Mouse (Mus musculus) R1 (cell line): Measurements from ENCODE around the gene Fgf15.

Source experiments
- DNase-seq: peaks from one replicate; pipeline ENCODE4 v3.0.0-alpha.2; 2018; ENCODE audit warnings: low read depth, low spot score

The Fgf15 gene

DNA sequence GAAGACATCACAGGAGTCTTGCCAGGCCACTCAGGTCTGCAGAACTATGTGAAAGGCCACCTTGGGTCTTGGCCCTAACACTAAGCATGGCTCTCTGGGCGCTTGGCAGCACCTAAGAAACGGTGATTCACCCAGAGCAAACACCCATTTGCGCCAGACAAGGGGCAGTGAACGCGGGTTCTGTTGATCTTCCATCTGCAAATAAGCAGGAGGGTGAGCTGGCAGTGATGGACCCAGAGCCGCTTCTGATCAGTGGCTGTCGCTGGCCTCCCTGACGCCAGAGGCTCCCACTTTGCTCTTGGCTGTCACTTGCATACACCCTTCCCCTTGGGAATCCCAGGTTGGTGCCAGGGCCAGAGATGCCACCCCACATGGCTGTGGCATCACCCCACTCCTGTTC is 33.2 kb downstream of the Fgf15 start:
- no peak for DNase-seq

GRCm38 (mm10) chr7:144929931-144930330 is 33.6 kb downstream of the Fgf15 start:
- no peak for DNase-seq

DNA sequence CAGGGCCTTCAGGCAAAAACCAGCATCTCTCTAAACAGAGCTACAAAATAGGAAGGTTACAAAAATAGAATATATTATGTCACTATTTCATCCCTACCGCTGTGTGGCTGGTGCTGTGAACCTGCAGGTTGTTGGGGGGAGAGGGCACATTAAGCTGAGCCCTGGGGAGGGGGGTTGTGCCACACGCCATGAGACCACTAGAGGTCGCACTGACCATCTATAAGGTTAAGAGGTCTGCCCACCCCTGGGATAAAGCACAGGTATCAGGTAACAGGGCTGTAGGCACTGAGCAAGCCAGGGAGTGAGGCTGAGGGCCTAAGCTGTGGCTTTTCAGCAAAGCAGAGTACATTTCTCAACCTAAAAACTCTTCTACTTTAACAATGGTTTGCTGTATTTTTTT is 35.4 kb downstream of the Fgf15 start:
- peak; percentile 88 for DNase-seq

GRCm38 (mm10) chr7:144932389-144932937 is 36.1 kb downstream of the Fgf15 start:
- DNase-seq = no peak

- DNase-seq = no peak
Observed at GRCm38 (mm10) chr7:144933336-144933735, 37.0 kb downstream of the Fgf15 start.

- DNase-seq = no peak
Observed at GRCm38 (mm10) chr7:144933796-144934195, 37.5 kb downstream of the Fgf15 start.

- DNase-seq = no peak
Observed at GRCm38 (mm10) chr7:144934901-144935300, 38.6 kb downstream of the Fgf15 start.

DNA sequence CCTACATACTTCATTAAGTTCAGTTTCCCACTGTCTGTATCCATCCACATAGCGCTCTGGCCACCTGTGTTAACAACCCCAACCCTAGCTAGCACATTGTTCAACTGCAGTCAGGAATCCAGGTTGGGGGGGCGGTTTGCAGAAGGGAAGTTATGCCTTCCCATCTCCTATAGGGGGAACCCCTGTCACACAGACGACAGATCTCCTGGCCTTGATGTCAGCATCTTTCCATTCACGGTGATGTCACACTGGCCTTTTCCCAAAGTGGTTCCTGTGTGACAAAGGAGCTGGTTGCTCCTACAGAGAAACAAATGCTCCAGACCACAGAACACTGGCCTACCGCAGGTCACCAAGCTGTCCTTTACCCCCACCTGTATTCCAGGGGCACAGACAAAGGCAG is 39.2 kb downstream of the Fgf15 start:
- DNase-seq = peak; percentile 60

DNA sequence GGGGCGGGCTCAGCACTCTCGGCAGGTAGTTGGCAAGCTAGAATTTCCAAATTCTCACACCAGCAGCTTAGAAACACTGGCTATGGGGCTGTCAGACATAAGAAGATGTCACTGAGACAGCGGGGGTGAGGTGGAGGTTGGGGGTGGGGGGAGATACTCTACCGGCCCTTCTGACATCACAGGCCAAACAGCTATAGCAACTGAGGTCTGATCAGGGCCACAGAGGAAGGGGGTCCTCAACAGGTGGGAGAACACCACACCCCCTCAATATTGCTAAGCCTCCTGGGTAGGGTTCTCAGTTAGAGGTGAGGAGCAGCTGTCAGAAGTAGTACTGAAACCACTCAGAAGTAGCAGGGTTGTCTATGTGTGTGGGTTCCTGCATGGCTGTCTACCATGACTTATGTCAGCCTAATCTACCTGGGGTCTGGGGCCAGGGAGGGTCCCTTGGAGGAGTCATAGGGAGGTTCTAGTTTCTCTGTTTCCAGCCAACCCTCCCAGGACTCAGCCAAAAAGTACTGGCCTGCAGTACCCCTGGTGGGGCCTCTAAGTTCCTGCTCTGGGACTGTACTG is 40.1 kb downstream of the Fgf15 start:
- no peak for DNase-seq

GRCm38 (mm10) chr7:144937490-144937889 is 41.2 kb downstream of the Fgf15 start:
- DNase-seq = peak; percentile 85

DNA sequence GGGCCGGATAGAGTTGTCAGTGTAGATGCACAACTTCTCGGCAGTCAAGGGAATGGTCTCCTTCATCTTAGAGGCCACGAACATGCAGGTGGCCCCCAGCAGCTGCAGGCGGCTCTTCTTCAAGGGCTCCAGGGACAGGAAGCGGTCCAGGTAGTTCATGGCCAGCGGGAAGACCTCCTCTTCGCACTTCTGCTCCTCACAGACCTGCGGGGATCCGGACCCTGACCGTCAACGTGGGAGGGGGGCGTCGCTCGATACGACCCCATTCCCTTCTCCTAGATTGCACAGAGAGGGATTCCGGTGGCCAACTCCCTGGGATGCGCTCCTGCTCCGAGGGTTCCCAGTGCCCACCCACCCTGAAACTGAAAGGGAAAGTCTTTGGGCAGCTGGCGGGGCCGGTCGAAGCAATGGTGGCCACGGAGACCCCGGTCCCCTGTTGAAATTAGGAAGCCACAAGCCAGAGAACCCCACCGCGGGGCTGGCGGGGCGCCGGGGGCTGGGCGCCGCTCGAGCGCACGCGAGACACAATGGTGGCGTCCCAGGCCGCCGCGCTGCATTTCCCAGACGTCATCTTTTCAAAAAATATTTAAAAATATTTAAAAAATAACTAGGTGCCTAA is 41.7 kb downstream of the Fgf15 start:
- no peak for DNase-seq

GRCm38 (mm10) chr7:144938661-144939343 is 42.5 kb downstream of the Fgf15 start:
- no peak for DNase-seq

DNA sequence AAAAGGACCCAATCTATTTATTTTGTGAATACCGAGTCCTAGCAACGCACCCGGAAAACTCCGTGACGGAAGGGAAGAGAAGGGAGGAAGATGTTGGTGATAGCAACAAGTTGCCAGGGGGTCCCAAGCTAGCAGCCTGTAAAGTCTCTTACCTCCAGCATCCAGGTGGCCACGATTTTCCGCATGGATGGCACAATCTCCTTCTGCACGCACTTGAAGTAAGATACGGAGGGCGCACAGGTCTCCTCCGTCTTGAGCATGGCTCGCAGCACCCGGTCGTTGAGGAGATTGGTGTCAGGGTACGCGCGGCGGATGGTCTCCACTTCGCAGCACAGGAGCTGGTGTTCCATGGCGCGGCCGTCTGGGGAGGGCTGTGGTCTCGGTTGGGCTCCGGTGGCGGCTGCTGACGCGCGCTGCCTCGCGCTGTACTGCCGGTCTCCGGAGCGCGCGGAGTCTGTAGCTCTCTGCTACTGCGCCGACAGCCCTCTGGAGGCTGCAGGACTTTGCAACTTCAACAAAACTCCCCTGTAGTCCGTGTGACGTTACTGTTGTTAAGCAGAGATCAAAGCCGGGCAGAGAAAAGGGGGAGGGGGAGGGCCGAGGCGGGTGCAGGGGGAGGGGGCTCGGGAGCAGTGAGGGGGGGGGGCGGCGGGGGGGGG is 43.1 kb downstream of the Fgf15 start, which contains the start of gene Ccnd1:
Ccnd1 (minus strand) TSS at position 582 of the 659 bp plus-strand sequence.
- peak; percentile 91 for DNase-seq

DNA sequence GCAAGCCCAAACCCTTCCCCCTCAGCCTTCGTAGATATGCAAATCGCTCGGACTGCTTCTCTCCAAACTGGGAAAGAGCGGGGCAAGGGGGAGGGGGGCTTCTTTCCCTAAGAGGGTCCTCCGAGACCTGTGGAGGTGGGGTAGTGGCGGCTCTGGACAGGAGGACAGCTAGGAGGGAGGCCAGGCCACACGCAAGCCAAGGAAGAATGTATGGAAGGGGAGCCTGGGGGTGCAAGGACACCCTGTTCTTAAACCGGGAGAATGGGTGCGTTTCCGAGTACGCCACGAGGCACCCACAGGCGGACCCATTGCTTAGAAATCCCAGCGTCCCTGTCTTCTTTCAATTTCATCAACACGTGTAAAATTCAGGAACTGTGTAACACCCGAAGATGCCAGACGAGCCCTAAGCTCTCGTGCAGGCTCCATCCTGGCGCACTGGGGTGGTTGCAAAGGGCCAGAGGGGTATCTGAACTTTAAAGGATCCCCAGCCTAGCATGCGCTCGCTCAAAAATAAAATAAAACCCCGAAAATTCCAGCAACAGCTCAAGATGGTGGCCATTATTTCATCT is 43.8 kb downstream of the Fgf15 start:
- peak; percentile 46 for DNase-seq

- DNase-seq = peak; percentile 49
Observed at GRCm38 (mm10) chr7:144940585-144940984, 44.3 kb downstream of the Fgf15 start.

DNA sequence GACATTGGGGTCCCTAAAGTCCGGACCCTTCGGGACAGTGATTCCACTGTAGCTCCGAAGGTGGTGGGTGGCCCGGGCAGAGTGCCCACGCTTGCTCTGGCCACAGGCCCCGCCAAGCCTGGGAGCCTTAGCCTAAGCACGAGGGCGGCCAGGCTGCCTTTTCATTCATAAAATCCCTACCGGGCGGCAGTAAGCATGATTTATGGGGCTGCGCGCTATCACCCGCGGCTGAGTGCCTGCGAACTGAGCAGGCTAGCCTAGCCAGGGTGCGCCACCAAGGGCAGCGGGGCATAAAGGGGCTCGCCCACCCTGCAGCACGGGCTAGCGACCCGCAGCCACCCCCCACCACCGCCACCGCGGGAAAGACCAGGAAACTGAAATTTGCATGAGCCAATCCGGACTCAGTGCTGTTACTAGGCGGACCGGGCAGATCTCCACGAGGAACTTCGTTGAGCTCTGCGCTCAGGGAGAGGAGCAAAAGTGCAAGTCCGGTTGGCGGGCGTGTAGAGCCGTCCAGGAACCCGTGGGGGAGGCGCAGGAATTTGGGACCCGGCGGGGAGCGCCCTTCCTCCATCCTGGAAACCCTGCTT is 45.0 kb downstream of the Fgf15 start:
- peak; percentile 98 for DNase-seq

- DNase-seq = peak; percentile 86
Observed at GRCm38 (mm10) chr7:144942071-144942743, 45.9 kb downstream of the Fgf15 start.

DNA sequence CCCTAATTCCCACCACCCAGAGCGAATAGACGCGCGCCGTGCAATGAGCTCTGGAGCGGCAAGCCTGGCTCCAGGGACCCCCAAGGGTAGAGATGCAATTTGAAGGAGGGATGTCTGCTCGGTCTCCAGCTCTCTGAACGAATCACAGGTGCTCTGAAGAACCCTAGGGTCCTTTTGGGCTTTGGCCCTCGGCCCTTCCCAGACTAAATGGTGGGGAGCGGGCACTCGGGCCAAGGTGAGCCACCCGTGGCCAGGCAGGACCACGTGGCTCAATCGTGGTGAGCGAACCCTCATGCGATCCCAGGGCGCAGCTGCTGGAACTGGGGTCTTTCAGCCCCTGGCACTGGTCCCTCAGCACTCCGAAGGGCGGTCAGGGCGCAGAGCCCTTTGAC is 46.4 kb downstream of the Fgf15 start:
- peak; percentile 66 for DNase-seq

- DNase-seq = peak; percentile 92
Observed at GRCm38 (mm10) chr7:144943254-144943653, 46.9 kb downstream of the Fgf15 start.
